18 mouse cellular contexts compared by ENCODE assay signal in the genomic region with DNA sequence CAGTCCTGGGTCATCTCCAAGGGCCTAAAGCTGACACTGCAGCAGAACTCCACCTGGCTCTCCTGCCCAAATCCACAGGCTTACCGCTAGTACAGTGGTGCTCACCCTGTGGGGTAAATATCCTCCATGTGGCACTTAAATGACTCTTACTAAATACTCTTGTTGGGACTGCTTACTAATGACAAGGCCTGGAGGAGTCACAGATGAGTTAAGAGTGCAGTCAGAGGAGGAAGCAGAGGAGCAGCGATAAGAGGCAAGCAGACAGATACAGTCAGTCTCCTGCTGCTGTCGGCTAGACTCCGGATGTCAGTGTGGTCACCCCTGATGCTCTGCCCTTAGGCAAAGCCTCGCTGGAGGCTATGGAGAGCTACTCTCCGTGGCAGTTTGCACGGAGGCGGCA. TPM values are rescaled to one million over a fixed set of nuclear protein-coding genes. Genes with fewer than 3 reads are reported as not detected.
A peak's percentile ranks its signal among the peaks of the same experiment; 100 is the strongest.
DNase-seq lines count a peak whose midpoint lies in the region; ATAC-seq and TF ChIP-seq lines count a peak whose summit lies in the region.
"Had no signal": no experiment of that assay in that cellular context is flagged by ENCODE, and none has a peak within 500 bp of the region (broad histone marks: within the 10 kb centered on the region; RNA-seq: fewer than 3 reads in every experiment).

No protein-coding gene starts in this region.

- TF ChIP-seq CTCF in heart, adult 2 months (IDR thresholded peaks at IDR 0.05): no peak

- no peak for TF ChIP-seq POLR2A in heart, adult 2 months (IDR thresholded peaks at IDR 0.05; ENCODE audit: insufficient read depth, low read depth, low read length)

- H3K9me3 ChIP-seq in heart, embryonic 10.5 days: no peaks in the 10 kb centered on the region
- no peaks in the 10 kb centered on the region for H3K9me3 ChIP-seq in kidney, embryonic 14.5 days (ENCODE audit: control insufficient read depth, low read length)
- H3K9me3 ChIP-seq: limb, embryonic 10.5 days; midbrain, embryonic 15.5 days; neural tube, embryonic 12.5 days had no signal

- peaks cover 19% of the 10 kb centered on the region for H3K36me3 ChIP-seq in heart, embryonic 10.5 days
- peaks cover 3% of the 10 kb centered on the region; the same call in 1 of the 2 replicates for H3K36me3 ChIP-seq in heart, adult 2 months (ENCODE audit: control insufficient read depth, insufficient read depth, low read length)
- peaks cover 11% of the 10 kb centered on the region for H3K36me3 ChIP-seq in kidney, embryonic 14.5 days (ENCODE audit: control insufficient read depth, insufficient read depth, low read length)

- peak overlapping the region; percentile 59 for H3K27ac ChIP-seq in heart, embryonic 10.5 days
- no peak overlapping the region for H3K27ac ChIP-seq in heart, adult 2 months
- H3K27ac ChIP-seq in kidney, embryonic 14.5 days (ENCODE audit: low read depth, low read length): no peak overlapping the region
- H3K27ac ChIP-seq: limb, embryonic 10.5 days; midbrain, embryonic 15.5 days; neural tube, embryonic 12.5 days had no signal

- DNase-seq in heart, embryonic 10.5 days (ENCODE audit: low spot score): no peak
- DNase-seq in heart, adult 2 months: no peak
- no peak for DNase-seq in kidney, postnatal 25 days
- DNase-seq in right cerebral cortex, postnatal 10 days (ENCODE audit: low spot score in 2 of 2): no peak
- no peak for DNase-seq in cerebellum, adult 8-10 months
- DNase-seq: cerebellum, adult 2 months; embryo, embryonic 11 days; gastrocnemius, postnatal 25 days; kidney, postnatal 14 days; lung, postnatal 10 days; spleen, adult 18-20 months; thymus, postnatal 36 days had no signal

- H3K9ac ChIP-seq in heart, adult 2 months (ENCODE audit: low read depth, low read length): no peak overlapping the region
- H3K9ac ChIP-seq in kidney, embryonic 14.5 days (ENCODE audit: low read depth, low read length): no peak overlapping the region
- H3K9ac ChIP-seq: midbrain, embryonic 15.5 days; neural tube, embryonic 12.5 days had no signal

- 0 out of 2 replicates have a peak, but pooled peaks have one; percentile 12 for ATAC-seq in kidney, embryonic 14.5 days (ENCODE audit: low FRiP score, low TSS enrichment)
- peak; percentile 10 for ATAC-seq in granulocyte monocyte progenitor cell, adult 5-6 weeks (replicated peaks; ENCODE audit: poor library complexity, severe bottlenecking)
- ATAC-seq in megakaryocyte, adult 5-6 weeks (ENCODE audit: poor library complexity, severe bottlenecking): peak; percentile 15; the same call in 1 of the 2 replicates
- ATAC-seq: midbrain, embryonic 15.5 days had no signal

- H3K4me2 ChIP-seq in kidney, embryonic 14.5 days (replicated peaks; ENCODE audit: low read depth, low read length): no peak overlapping the region
- H3K4me2 ChIP-seq: midbrain, embryonic 15.5 days; neural tube, embryonic 12.5 days had no signal

- peaks cover 33% of the 10 kb centered on the region for H3K4me1 ChIP-seq in heart, embryonic 10.5 days
- peaks cover 2% of the 10 kb centered on the region for H3K4me1 ChIP-seq in heart, adult 2 months (ENCODE audit: control insufficient read depth, insufficient read depth, low read length)
- H3K4me1 ChIP-seq in kidney, embryonic 14.5 days (ENCODE audit: control insufficient read depth, insufficient read depth, low read length): no peaks in the 10 kb centered on the region
- H3K4me1 ChIP-seq: midbrain, embryonic 15.5 days; neural tube, embryonic 12.5 days had no signal

- 16% methylated on average over 8 of the region's 8 CpGs for WGBS in heart, embryonic 10.5 days
- WGBS in heart, adult 2 months: 41% methylated on average over 8 of the region's 8 CpGs
- 51% methylated on average over 8 of the region's 8 CpGs for WGBS in kidney, embryonic 14.5 days

- no peaks in the 10 kb centered on the region for H3K27me3 ChIP-seq in heart, embryonic 10.5 days (ENCODE audit: insufficient read depth, poor library complexity, severe bottlenecking)
- H3K27me3 ChIP-seq in heart, adult 2 months (ENCODE audit: control insufficient read depth, insufficient read depth, low read length): no peaks in the 10 kb centered on the region
- no peaks in the 10 kb centered on the region for H3K27me3 ChIP-seq in kidney, embryonic 14.5 days (ENCODE audit: control insufficient read depth, insufficient read depth, low read length)
- H3K27me3 ChIP-seq: midbrain, embryonic 15.5 days; neural tube, embryonic 12.5 days had no signal

- H3K79me2 ChIP-seq in heart, adult 2 months (replicated peaks; ENCODE audit: control insufficient read depth, insufficient read depth, low read length): no peaks in the 10 kb centered on the region

- TF ChIP-seq EP300 in heart, adult 2 months (IDR thresholded peaks at IDR 0.05; ENCODE audit: insufficient read depth, low read depth, low read length): no peak

- H3K4me3 ChIP-seq in heart, embryonic 10.5 days: no peak overlapping the region
- H3K4me3 ChIP-seq in heart, adult 2 months: no peak overlapping the region
- H3K4me3 ChIP-seq in kidney, embryonic 14.5 days (ENCODE audit: low read length): no peak overlapping the region
- H3K4me3 ChIP-seq: limb, embryonic 10.5 days; midbrain, embryonic 15.5 days; neural tube, embryonic 12.5 days had no signal

- intact Hi-C loops in heart, adult 2 months (cut with DNase I): loop anchor here (10.0 kb wide), 1 partner anchor 758 kb away; no protein-coding TSS in a partner anchor

RNA-seq across cellular contexts. Expression of a gene that starts 46.1 kb away (rescaled TPM):
- polyA plus RNA-seq in heart, embryonic 10.5 days (2016; fragmentation: Nextera tagmentation; extraction: Ambion mirVana): 172 and 176 TPM in 2 replicates
- total RNA-seq in heart, adult 2 months (2021): 10 to 100 TPM; 81.8 to 97.0 TPM
- 20.8 and 45.8 TPM in 2 replicates for polyA plus RNA-seq in heart, adult 2 months (2012; rRNA removed)
- polyA plus RNA-seq in kidney, embryonic 14.5 days (2014; fragmentation: Nextera tagmentation; extraction: Ambion mirVana): 158 and 184 TPM in 2 replicates
- 76.5 and 83.0 TPM in 2 replicates for total RNA-seq in granulocyte monocyte progenitor cell, adult 5-6 weeks (2014; fragmentation: Nextera tagmentation)
- 178 and 213 TPM in 2 replicates for total RNA-seq in granulocyte monocyte progenitor cell, adult 5-6 weeks (2017)
- total RNA-seq in megakaryocyte, adult 5-6 weeks (2015): 62.7 and 69.8 TPM in 2 replicates
- total RNA-seq in megakaryocyte, adult 5-6 weeks (2017): 164 and 165 TPM in 2 replicates
